Mouse (Mus musculus) liver, postnatal 0 days (tissue): ENCODE measurements at regions not wholly inside any gene's neighbourhood (a gene's known extent, or its start where the extent isn't known, plus 50 kb on each side); places are given as distances from the start of the nearest gene placed in this dataset.

ENCODE experiments used
- CTCF ChIP-seq: sonication (generic); IDR thresholded peaks from 2 replicates; pipeline ENCODE4 v1.5.1; 2016; ENCODE audit warnings: antibody characterized with exemption, low read depth
- EP300 ChIP-seq: IDR thresholded peaks from 2 replicates; pipeline ENCODE4 v1.6.1; 2016; ENCODE audit warnings: antibody characterized with exemption, low read depth, mild to moderate bottlenecking

DNA sequence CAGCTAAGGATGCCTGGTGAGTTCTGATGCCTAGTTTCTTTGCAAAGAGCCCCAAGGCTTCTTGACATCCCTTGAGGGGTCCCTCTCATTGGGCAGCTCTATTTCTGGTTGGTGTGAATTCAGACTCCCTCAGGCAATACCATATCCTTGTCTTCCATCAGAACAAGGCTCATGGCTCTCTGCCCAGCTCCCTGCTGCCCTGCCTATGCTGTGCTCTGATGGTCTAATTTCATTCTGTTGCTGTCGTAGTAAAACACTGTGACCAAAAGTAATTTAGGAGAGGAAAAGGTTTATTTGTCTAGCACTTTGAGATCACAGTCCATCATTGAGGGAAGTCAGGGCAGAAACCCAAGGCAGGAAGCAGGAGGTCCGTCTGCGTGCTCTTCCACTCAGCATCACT, 75.1 kb downstream of the Pdgfa start:
- TF ChIP-seq EP300, result no peak
- no peak for TF ChIP-seq CTCF
